Mouse (Mus musculus) forebrain, embryonic 12.5 days (tissue): Measurements from ENCODE around the gene Gm11011. TPM values are rescaled to one million over a fixed set of nuclear protein-coding genes. Genes with fewer than 3 reads are reported as not detected.
"Not testable (repeated sequence)": the region's sequence is repeated elsewhere in the genome, so short reads cannot be mapped to it uniquely, and the experiment has no call there.

ENCODE experiments used
- ATAC-seq: fragments of 200-750 bp; cut with Nextera tagmentation; 2 replicates; pipeline ENCODE4 v1.8.0; 2017; ENCODE audit warnings: moderate TSS enrichment; ENCODE audit not compliant: low FRiP score
- H3K27ac ChIP-seq: fragments of 300-500 bp; sonication (generic); 2 replicates; pipeline ENCODE4 v1.5.1; 2016; ENCODE audit warnings: mild to moderate bottlenecking
- H3K27me3 ChIP-seq: fragments of 300-500 bp; sonication (generic); 2 replicates; pipeline ENCODE4 v1.6.1; 2016; ENCODE audit warnings: mild to moderate bottlenecking
- H3K36me3 ChIP-seq: fragments of 300-500 bp; sonication (generic); replicated peaks from 2 replicates; pipeline ENCODE4 v1.6.1; 2016; ENCODE audit warnings: mild to moderate bottlenecking
- H3K4me1 ChIP-seq: fragments of 300-500 bp; sonication (generic); 2 replicates; pipeline ENCODE4 v1.6.1; 2016
- H3K4me2 ChIP-seq: fragments of 300-500 bp; sonication (generic); 2 replicates; pipeline ENCODE4 v1.6.1; 2016; ENCODE audit warnings: mild to moderate bottlenecking, moderate library complexity
- H3K4me3 ChIP-seq: fragments of 300-500 bp; sonication (generic); replicated peaks from 2 replicates; pipeline ENCODE4 v1.5.1; 2016; ENCODE audit warnings: mild to moderate bottlenecking
- H3K9ac ChIP-seq: fragments of 300-500 bp; sonication (generic); 2 replicates; pipeline ENCODE4 v1.6.1; 2016; ENCODE audit warnings: mild to moderate bottlenecking
- H3K9me3 ChIP-seq: fragments of 300-500 bp; sonication (generic); 2 replicates; pipeline ENCODE4 v1.6.1; 2016
- WGBS: fragments of 180-500 bp; shearing (Covaris S2); methylation state at CpG from one replicate; pipeline ENCODE4 v1.1.7; 2016; 5-methylcytosine and 5-hydroxymethylcytosine counted together
- polyA plus RNA-seq: library from polyadenylated mRNA; unstranded; fragments of >200 nt; fragmentation: Nextera tagmentation; extraction: Ambion mirVana; gene quantifications from 2 replicates; pipeline ENCODE4 v1.2.1, GENCODE M21; 2016

Gene Gm11011
- polyA plus RNA-seq, result not detected in 2 replicates

DNA sequence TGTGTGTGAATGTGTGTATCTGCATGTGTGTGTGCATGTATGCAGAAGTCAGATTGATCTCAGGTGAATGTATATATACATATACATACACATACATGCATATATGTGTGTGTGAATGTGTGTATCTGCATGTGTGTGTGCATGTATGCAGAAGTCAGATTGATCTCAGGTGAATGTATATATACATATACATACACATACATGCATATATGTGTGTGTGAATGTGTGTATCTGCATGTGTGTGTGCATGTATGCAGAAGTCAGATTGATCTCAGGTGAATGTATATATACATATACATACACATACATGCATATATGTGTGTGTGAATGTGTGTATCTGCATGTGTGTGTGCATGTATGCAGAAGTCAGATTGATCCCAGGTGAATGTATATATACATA lies at the start of gene Gm11011:
TSS of gene Gm11011 (minus strand) at position 101 of the 400 bp plus-strand sequence.
- not testable (repeated sequence) for H3K4me3 ChIP-seq, H3K4me2 ChIP-seq, H3K9ac ChIP-seq, H3K27me3 ChIP-seq, H3K9me3 ChIP-seq, H3K36me3 ChIP-seq, H3K27ac ChIP-seq, ATAC-seq
- peaks cover 14% of the 10 kb centered on the region for H3K4me1 ChIP-seq

DNA sequence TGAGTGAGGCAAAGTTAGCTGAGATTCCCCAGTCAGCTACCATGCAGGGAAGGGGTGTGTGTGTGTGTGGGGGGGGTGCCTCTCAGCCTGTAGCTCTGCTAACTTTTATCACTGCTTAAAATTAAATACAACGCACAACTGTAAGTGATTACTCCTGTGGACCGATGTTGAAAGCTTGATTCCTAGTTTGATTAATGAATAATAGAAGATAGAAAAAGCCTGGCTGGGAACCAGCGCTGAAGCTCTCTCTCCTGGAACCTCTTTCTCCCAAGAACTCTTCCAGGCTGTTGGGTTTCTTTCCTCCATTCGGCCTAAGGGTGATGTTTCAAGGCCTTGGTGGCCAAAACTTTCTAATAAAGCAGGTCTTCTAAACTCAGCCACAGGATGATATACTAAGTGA lies 48.9 kb upstream of the Gm11011 start:
- WGBS, result 84% methylated on average over 4 of the region's 4 CpGs
- peaks cover 18% of the 10 kb centered on the region for H3K4me1 ChIP-seq
- H3K4me3 ChIP-seq, result no peak overlapping the region
- H3K27ac ChIP-seq, result no peak overlapping the region
- no peaks in the 10 kb centered on the region for H3K9me3 ChIP-seq
- H3K4me2 ChIP-seq, result peak overlapping the region; percentile 10; the same call in 1 of the 2 replicates
- no peak overlapping the region for H3K9ac ChIP-seq
- H3K27me3 ChIP-seq, result peaks cover 3% of the 10 kb centered on the region; the same call in 1 of the 2 replicates
- no peaks in the 10 kb centered on the region for H3K36me3 ChIP-seq
- no peak for ATAC-seq

DNA sequence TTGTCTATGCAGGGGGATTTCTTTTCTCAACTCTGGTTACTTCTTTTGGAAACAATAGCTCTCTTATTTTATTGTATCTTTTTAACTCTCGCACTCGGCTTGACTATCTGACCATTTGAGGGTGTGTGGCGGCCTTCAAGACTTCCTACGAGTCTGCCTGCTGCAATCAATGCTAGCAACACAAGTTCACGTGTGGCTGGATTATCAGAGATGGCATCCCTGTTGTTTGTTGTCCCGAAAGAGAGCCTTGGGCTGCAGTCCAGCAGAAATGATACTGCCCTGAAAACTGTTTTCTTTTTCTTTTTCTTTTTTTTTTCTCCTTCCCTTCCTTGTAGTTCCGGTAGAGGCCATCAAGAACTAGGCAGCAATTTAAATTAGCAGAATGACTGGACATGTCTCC lies 47.9 kb upstream of the Gm11011 start:
- Histone ChIP-seq H3K9me3 (no peaks in the 10 kb centered on the region), H3K9ac (no peak overlapping the region), H3K4me1 (peaks cover 18% of the 10 kb centered on the region), H3K4me2 (peak overlapping the region; percentile 97), H3K27me3 (peaks cover 3% of the 10 kb centered on the region; the same call in 1 of the 2 replicates), H3K4me3 (peak overlapping the region; percentile 62; the same call in 1 of the 2 replicates), H3K27ac (no peak overlapping the region), H3K36me3 (no peaks in the 10 kb centered on the region)
- no peak for ATAC-seq
- WGBS, result 52% methylated on average over 7 of the region's 7 CpGs

DNA sequence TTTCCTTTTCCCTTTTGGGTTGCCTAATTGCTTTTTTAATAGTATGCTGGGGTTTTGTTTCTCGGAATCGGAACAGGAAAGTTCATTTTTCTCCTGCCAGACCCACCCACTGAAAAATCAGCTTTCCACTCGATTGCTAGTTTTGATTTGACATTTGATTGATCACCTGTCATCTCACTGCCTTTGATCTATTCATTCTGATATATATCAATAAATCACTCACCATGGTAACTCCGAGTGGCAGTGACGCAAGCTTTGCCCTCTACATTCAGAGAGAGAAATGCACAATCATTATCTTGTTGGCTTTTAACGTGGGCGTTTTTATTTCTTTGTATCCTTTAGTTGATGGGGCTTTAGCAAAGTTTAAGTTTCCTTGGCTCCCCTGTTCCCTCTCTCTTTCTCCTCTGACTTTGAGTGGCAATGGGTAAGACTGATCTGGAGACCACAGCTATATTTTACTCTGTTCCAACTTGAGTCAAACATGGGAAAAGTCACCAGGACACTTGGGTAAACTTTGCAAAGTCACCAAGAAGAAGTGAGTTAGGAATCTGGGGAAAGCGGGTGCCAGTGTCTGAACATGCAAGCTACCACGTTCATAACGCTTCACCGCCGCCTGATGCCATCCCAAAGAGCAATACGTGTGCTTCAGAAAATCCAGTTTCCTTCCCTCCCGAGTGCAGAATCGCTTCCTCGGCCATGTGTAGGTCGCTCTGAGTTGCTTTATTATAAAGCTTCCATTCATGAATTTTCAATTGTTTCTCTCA lies 47.3 kb upstream of the Gm11011 start:
- H3K4me2 ChIP-seq, result peak overlapping the region; percentile 97
- H3K4me3 ChIP-seq, result peak overlapping the region; percentile 62
- WGBS, result 55% methylated on average over 17 of the region's 17 CpGs
- H3K9ac ChIP-seq, result 0 out of 2 replicates have a peak overlapping the region, but pooled peaks have one; percentile 78
- H3K36me3 ChIP-seq, result no peaks in the 10 kb centered on the region
- no peak overlapping the region for H3K27ac ChIP-seq
- peaks cover 3% of the 10 kb centered on the region; the same call in 1 of the 2 replicates for H3K27me3 ChIP-seq
- no peaks in the 10 kb centered on the region for H3K9me3 ChIP-seq
- ATAC-seq, result no peak
- peaks cover 18% of the 10 kb centered on the region for H3K4me1 ChIP-seq

DNA sequence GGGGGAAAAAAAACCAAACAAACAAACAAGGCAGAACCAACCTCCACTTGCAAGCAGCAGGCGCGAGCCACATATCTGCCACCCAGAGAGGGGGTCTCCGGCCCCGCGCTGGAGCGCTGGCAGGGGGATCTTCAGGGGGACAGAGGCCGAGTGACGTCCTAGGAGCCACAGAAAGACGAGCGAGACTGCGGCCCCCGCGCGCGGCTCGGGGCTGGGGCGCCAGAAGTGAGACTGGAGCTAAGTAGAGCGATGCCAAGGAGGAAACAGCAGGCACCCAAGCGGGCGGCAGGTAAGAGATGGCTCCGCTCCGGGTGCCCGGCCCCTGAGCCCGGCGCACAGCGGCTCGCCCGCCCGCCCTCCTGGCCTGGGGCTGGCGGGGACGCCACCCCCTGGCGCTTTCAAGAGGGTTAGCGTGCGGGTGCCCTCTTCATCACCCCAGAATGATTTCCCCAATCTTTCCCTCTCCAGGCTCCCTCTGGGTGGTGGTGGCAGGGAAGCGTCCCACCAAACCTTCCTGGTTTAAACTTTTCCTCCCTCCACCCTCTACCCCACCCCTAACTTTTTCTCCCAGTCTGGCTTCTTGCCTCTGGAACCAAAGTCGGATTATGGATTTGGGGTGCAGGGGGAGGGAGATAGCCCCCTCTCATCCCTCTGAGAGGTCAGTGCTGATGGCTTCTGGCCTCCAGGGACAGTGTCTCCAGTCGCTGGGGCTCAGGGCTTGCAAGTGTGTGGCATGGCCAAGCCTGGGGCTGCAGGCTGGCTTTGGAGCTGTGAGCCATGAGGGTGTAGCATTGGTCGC lies 46.1 kb upstream of the Gm11011 start:
- Histone ChIP-seq H3K9ac (peak overlapping the region; percentile 78), H3K9me3 (no peaks in the 10 kb centered on the region), H3K36me3 (no peaks in the 10 kb centered on the region), H3K4me1 (peaks cover 18% of the 10 kb centered on the region), H3K27me3 (peaks cover 3% of the 10 kb centered on the region; the same call in 1 of the 2 replicates), H3K27ac (peak overlapping the region; percentile 42; the same call in 1 of the 2 replicates), H3K4me2 (peak overlapping the region; percentile 97), H3K4me3 (peak overlapping the region; percentile 62)
- peak; percentile 60 for ATAC-seq
- WGBS, result under 1% methylated on average over 37 of the region's 38 CpGs

GRCm38 (mm10) chr2:169632338-169633151 lies 45.0 kb upstream of the Gm11011 start, which contains the start of gene Tshz2:
Gene Tshz2 (plus strand): TSS chr2:169633013.
- H3K9me3 ChIP-seq, result no peaks in the 10 kb centered on the region
- peaks cover 18% of the 10 kb centered on the region for H3K4me1 ChIP-seq
- peak within 1 kb of the TSS; percentile 62 for H3K4me3 ChIP-seq
- under 1% methylated on average over 21 of the region's 22 CpGs for WGBS
- peak; percentile 80 for ATAC-seq
- peak within 1 kb of the TSS; percentile 68 for H3K27ac ChIP-seq
- peak within 1 kb of the TSS; percentile 78 for H3K9ac ChIP-seq
- no peaks in the 10 kb centered on the region for H3K36me3 ChIP-seq
- H3K4me2 ChIP-seq, result peak within 1 kb of the TSS; percentile 97
- H3K27me3 ChIP-seq, result peaks cover 3% of the 10 kb centered on the region; the same call in 1 of the 2 replicates

GRCm38 (mm10) chr2:169630070-169630469 lies 42.5 kb upstream of the Gm11011 start:
- Histone ChIP-seq H3K27me3 (peaks cover 3% of the 10 kb centered on the region; the same call in 1 of the 2 replicates), H3K9ac (no peak overlapping the region), H3K4me2 (no peak overlapping the region), H3K9me3 (no peaks in the 10 kb centered on the region), H3K36me3 (no peaks in the 10 kb centered on the region), H3K27ac (no peak overlapping the region), H3K4me3 (no peak overlapping the region), H3K4me1 (peaks cover 18% of the 10 kb centered on the region)
- ATAC-seq, result no peak
- 81% methylated on average over 3 of the region's 3 CpGs for WGBS

DNA sequence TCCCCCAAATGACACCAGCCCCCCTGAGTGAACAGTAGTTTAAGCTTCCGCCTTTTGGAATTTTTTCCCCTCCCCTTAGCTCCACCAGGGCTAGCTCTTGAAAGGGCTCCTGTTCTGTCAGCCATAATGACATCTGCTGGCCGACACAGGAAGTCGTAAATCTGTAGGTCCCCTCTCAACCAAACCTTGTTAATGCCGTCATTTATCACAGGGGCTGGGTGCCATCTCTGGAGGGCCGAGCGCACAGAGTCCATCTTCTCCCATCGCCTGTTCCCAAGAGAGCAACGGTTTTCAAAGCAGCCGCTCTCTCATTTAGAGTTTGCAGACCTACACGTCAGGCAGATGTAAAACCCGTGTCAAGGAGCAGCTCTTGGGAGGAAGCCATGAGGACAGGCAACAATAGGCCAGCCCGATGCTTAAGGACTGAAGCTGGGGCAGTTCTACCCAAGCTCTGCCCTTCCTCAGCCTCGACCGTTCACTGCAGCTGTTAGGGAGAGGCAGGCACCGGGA lies 33.7 kb upstream of the Gm11011 start:
- Histone ChIP-seq H3K36me3 (no peaks in the 10 kb centered on the region), H3K9me3 (no peaks in the 10 kb centered on the region), H3K27me3 (no peaks in the 10 kb centered on the region), H3K4me2 (no peak overlapping the region), H3K4me1 (peaks cover 4% of the 10 kb centered on the region; the same call in 1 of the 2 replicates), H3K27ac (no peak overlapping the region), H3K9ac (no peak overlapping the region), H3K4me3 (no peak overlapping the region)
- 58% methylated on average over 15 of the region's 15 CpGs for WGBS
- no peak for ATAC-seq

- Histone ChIP-seq H3K9me3 (no peaks in the 10 kb centered on the region), H3K36me3 (no peaks in the 10 kb centered on the region), H3K9ac (no peak overlapping the region), H3K27me3 (peaks cover 5% of the 10 kb centered on the region; the same call in 1 of the 2 replicates), H3K27ac (no peak overlapping the region), H3K4me3 (no peak overlapping the region), H3K4me1 (peaks cover 8% of the 10 kb centered on the region), H3K4me2 (no peak overlapping the region)
- 61% methylated on average over 6 of the region's 6 CpGs for WGBS
- ATAC-seq, result no peak
Measured at GRCm38 (mm10) chr2:169615998-169616397, 28.5 kb upstream of the Gm11011 start.

DNA sequence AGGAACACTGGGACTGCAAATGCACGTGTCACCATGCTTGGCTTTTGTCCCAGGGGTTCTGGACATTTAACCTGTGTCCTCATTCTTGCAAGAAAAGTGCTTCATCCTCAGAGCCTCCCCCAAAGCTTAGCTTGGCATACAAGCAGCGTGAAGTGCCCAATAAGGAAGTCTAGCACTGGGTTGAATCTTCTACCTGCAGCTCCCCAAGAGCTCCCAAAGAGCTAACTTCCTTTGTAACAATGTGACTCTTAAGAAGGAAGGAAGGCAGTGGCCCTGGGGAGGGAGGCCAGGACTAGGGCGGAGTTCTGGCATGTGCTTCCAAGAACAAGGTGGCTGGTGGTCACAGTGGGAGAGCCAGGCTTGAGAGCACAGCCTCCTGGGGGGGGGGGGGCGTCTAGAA lies 27.1 kb upstream of the Gm11011 start:
- H3K9ac ChIP-seq, result no peak overlapping the region
- H3K36me3 ChIP-seq, result no peaks in the 10 kb centered on the region
- no peak for ATAC-seq
- no peak overlapping the region for H3K27ac ChIP-seq
- no peak overlapping the region for H3K4me3 ChIP-seq
- 68% methylated on average over 4 of the region's 4 CpGs for WGBS
- H3K9me3 ChIP-seq, result no peaks in the 10 kb centered on the region
- no peak overlapping the region for H3K4me2 ChIP-seq
- peaks cover 7% of the 10 kb centered on the region; the same call in 1 of the 2 replicates for H3K27me3 ChIP-seq
- H3K4me1 ChIP-seq, result peaks cover 14% of the 10 kb centered on the region

DNA sequence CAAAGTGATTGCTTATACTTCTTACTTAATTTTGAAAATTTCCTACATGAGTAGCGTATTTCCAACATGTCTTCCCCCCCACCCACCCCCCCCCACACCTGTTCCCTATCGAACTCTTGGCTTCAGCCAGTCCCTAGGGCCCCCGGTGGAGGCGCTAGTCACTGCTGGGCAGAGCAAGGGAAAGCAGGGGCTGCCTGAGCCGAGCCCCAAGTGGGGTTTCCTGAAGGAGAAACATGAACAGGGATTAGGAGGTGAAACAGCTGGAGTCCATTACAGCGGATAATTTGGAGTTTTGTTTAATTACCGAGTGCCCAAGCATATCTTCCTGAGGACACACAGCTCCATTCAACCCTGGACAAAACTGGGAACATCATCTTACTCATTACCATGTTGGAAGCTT lies 24.0 kb upstream of the Gm11011 start:
- Histone ChIP-seq H3K27ac (no peak overlapping the region), H3K9me3 (no peaks in the 10 kb centered on the region), H3K36me3 (no peaks in the 10 kb centered on the region), H3K4me2 (peak overlapping the region; percentile 17; the same call in 1 of the 2 replicates), H3K4me1 (peaks cover 14% of the 10 kb centered on the region), H3K4me3 (no peak overlapping the region), H3K27me3 (peaks cover 7% of the 10 kb centered on the region; the same call in 1 of the 2 replicates), H3K9ac (no peak overlapping the region)
- 16% methylated on average over 7 of the region's 7 CpGs for WGBS
- no peak for ATAC-seq
